13 mouse cellular contexts compared by ENCODE assay signal in the genomic region with DNA sequence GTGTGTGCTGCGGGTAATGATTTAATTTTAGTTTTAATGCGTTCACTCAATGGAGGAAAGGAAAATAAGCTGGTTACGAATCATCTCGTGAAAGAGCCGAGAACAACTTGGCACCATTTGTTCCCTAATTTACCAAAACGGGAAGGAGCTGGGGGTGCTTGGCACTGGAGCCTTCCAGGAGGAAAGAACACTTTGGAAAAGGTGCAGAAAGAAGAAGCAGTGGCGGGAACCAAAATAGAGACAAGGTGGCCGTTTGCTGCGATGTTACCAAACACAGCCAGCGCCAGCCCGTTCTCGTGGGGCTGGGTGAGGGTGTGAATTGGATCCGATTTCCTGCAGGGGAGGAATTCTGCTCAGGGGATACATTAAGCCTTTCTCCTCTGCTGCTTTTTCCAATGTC. TPM values are rescaled to one million over a fixed set of nuclear protein-coding genes. Genes with fewer than 3 reads are reported as not detected.
DNase-seq lines count a peak whose midpoint lies in the region; ATAC-seq lines count a peak whose summit lies in the region.
"Had no signal": no experiment of that assay in that cellular context is flagged by ENCODE, and none has a peak within 500 bp of the region (broad histone marks: within the 10 kb centered on the region; RNA-seq: fewer than 3 reads in every experiment).

No protein-coding gene starts in this region.

- no peak overlapping the region for H3K9ac ChIP-seq in hindbrain, embryonic 14.5 days
- H3K9ac ChIP-seq in limb, embryonic 11.5 days (ENCODE audit: low read length): peak overlapping the region; percentile 23; the same call in 1 of the 2 replicates
- H3K9ac ChIP-seq: liver, embryonic 15.5 days had no signal

- intact Hi-C loops in left cerebral cortex, postnatal 4 days (cut with DNase I): no loop called here

- H3K4me2 ChIP-seq in hindbrain, embryonic 14.5 days (replicated peaks): peak overlapping the region; percentile 30
- peak overlapping the region; percentile 33; the same call in 1 of the 2 replicates for H3K4me2 ChIP-seq in limb, embryonic 11.5 days (ENCODE audit: low read depth, severe bottlenecking)
- H3K4me2 ChIP-seq: liver, embryonic 15.5 days had no signal

- no peak for ATAC-seq in hindbrain, embryonic 14.5 days (ENCODE audit: low FRiP score)
- ATAC-seq in limb, embryonic 11.5 days (ENCODE audit: insufficient number of reproducible peaks, low FRiP score, low TSS enrichment, low read depth): no peak

- H3K4me3 ChIP-seq in hindbrain, embryonic 14.5 days (replicated peaks; ENCODE audit: low read length): no peak overlapping the region
- H3K4me3 ChIP-seq in limb, embryonic 11.5 days (ENCODE audit: low read depth, low read length): no peak overlapping the region
- H3K4me3 ChIP-seq: erythroblast, embryonic 14.5 days; liver, embryonic 15.5 days had no signal

- H3K27ac ChIP-seq in hindbrain, embryonic 14.5 days: peak overlapping the region; percentile 73
- no peak overlapping the region for H3K27ac ChIP-seq in limb, embryonic 11.5 days (replicated peaks; ENCODE audit: low read depth, low read length)
- H3K27ac ChIP-seq: liver, embryonic 15.5 days had no signal

- 28% methylated on average over 13 of the region's 13 CpGs for WGBS in hindbrain, embryonic 14.5 days
- 7% methylated on average over 13 of the region's 13 CpGs for WGBS in limb, embryonic 11.5 days

- peak; percentile 17 for DNase-seq in left cerebral cortex, adult 11 months (ENCODE audit: low spot score)
- no peak for DNase-seq in left cerebral cortex, postnatal 4 days
- no peak for DNase-seq in hindbrain, embryonic 14.5 days (ENCODE audit: low spot score)
- no peak for DNase-seq in limb, embryonic 11.5 days (ENCODE audit: low spot score)
- DNase-seq in right cerebral cortex, postnatal 14 days: peak; percentile 34
- DNase-seq in thymus, postnatal 10 days (ENCODE audit: low spot score in 2 of 2): no peak
- no peak for DNase-seq in spleen, postnatal 4 days (ENCODE audit: low spot score in 2 of 2)
- no peak for DNase-seq in kidney, postnatal 36 days
- DNase-seq: thymus, postnatal 36 days had no signal

- H3K4me1 ChIP-seq in hindbrain, embryonic 14.5 days (replicated peaks; ENCODE audit: control insufficient read depth, insufficient read depth, low read length): peaks cover 27% of the 10 kb centered on the region
- 0 out of 2 replicates have a peak, but pooled peaks cover 9% of the 10 kb centered on the region for H3K4me1 ChIP-seq in limb, embryonic 11.5 days (ENCODE audit: control insufficient read depth, insufficient read depth, low read length)
- H3K4me1 ChIP-seq: liver, embryonic 15.5 days had no signal

- no peaks in the 10 kb centered on the region for H3K9me3 ChIP-seq in hindbrain, embryonic 14.5 days (ENCODE audit: control insufficient read depth, low read length)
- H3K9me3 ChIP-seq in limb, embryonic 11.5 days (ENCODE audit: control insufficient read depth, low read length): no peaks in the 10 kb centered on the region
- H3K9me3 ChIP-seq: liver, embryonic 15.5 days had no signal

- H3K27me3 ChIP-seq in hindbrain, embryonic 14.5 days (ENCODE audit: control insufficient read depth, insufficient read depth, low read length): no peaks in the 10 kb centered on the region
- no peaks in the 10 kb centered on the region for H3K27me3 ChIP-seq in limb, embryonic 11.5 days (ENCODE audit: control insufficient read depth, insufficient read depth, low read length)
- H3K27me3 ChIP-seq: liver, embryonic 15.5 days had no signal

- no peaks in the 10 kb centered on the region for H3K36me3 ChIP-seq in hindbrain, embryonic 14.5 days (replicated peaks; ENCODE audit: control insufficient read depth, insufficient read depth)
- no peaks in the 10 kb centered on the region for H3K36me3 ChIP-seq in limb, embryonic 11.5 days (ENCODE audit: control insufficient read depth, insufficient read depth, low read length)
- H3K36me3 ChIP-seq: G1E; liver, embryonic 15.5 days had no signal

RNA-seq across cellular contexts. Expression of a gene that starts 38.5 kb away (rescaled TPM):
- total RNA-seq in left cerebral cortex, postnatal 4 days (2021): 10 to 100 TPM; 13.4 to 14.4 TPM
- 8.5 and 10.4 TPM in 2 replicates for polyA plus RNA-seq in hindbrain, embryonic 14.5 days (2014; fragmentation: Nextera tagmentation; extraction: Ambion mirVana)
- polyA plus RNA-seq in limb, embryonic 11.5 days (2014; fragmentation: Nextera tagmentation; extraction: Ambion mirVana): 1.2 and 2.6 TPM in 2 replicates
- total RNA-seq: neutrophil, adult 5-6 weeks had no signal
- polyA plus RNA-seq: erythroblast, embryonic 14.5 days; G1E had no signal

Comparison
In these comparisons a context has a peak if more than half of its experiments do, and no peak if none do; other contexts are left out.
1. DNase-seq: peak in left cerebral cortex, adult 11 months (single experiment) and right cerebral cortex, postnatal 14 days (single experiment); none in left cerebral cortex, postnatal 4 days (single experiment), hindbrain, embryonic 14.5 days (single experiment), limb, embryonic 11.5 days (single experiment), thymus, postnatal 10 days (0 of 2), spleen, postnatal 4 days (0 of 2) and kidney, postnatal 36 days (0 of 2).